Mouse (Mus musculus) adrenal gland, postnatal 10 days (tissue): ENCODE measurements at regions not wholly inside any gene's neighbourhood (a gene's known extent, or its start where the extent isn't known, plus 50 kb on each side); places are given as distances from the start of the nearest gene placed in this dataset.

ENCODE experiments used
- DNase-seq: peaks from one replicate; pipeline ENCODE4 v3.0.0; 2021; ENCODE audit warnings: mixed read lengths

DNA sequence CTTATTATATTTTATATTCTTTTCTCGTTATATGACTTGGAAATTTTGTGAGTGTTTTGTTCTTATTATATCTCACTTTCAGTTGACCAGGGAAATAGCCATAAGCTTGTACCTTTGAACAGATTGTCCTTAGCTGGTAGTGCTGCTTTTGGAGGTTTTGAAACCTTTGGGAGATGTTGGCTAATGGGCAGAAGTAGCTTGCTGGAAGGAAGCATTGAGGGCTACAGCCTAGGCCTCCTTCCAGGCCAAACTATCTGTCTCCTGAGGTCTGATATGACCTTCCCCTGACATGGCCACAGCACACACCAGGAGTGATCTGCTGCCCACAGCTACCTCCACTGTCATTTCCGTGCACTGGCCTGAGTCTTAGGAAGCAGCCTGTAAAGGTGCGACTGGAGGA, 56.8 kb downstream of the Cdkn2c start:
- DNase-seq = peak; percentile 22

DNA sequence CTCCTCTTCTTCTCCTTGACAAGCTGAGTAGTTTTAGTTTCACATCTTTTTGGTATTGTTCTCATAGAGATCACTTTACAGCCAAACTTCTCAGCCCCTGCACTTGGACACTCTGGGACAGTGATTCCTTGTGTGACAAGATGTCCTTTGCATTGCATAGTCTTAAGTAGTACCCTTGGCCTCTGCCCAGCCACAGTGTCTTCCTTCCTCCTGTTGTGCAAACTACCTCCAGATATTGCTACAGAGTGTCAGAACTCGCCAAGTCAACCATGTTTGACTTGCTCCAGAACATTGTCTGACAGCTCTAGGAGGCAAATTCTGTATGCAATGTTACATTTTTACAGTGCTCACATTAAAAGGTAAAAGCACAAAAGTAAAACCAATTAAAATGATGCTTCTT, 57.2 kb downstream of the Cdkn2c start:
- DNase-seq = peak; percentile 32

DNA sequence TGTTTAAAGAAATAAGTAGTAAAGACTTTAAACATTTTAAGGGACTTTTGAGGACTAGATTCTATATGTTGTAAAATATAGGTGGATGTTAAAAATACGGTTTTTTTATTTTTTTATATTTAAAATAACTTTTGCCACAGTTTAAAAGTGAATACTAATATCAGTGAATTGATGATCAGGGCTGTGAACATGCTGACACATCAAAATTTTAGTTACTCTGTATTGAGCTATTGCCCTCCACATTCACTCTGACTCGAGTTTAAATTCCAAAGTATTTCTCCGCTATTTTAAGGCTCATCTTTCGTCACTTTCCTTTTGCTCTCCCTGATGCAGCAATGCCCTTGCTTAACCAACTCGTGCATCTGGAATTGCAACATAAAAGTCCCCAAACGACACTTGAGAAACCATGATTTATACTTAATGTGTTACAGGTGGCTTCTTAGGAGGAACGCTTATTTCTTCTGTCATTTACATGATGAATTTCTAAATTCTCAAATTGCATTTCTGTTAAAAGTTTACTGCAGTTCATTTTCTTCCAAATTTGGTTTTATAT, 58.7 kb upstream of the 4930522H14Rik start:
- DNase-seq = peak; percentile 22

DNA sequence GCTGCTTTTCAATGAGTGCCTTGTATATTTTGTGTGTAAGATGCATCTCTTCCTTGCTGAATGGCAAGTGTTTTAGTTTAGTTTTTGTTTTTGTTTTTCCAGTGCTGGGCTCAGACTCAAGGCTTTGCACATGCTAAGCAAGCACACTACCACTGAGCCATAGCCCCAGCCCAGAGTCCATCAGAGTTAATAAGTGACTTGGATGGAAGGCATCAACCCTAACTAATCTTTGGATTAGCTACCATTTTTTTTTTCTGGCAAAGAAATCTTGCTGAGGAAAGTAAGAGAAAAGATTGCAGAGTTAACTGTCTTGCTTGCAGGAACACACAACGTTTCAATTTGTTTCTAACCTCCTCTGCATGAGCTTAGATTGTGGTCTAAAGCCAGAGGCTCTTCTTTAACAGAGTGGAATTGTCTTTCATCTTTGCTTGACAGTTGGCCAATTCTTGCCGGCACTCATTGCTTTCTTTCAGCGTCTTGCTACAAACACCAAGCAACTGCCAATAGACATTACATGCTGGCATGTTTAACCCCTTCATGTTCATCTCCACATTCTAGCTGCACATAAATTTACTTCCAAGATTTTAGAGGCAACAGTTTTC, 52.2 kb upstream of the 4930522H14Rik start:
- no peak for DNase-seq

DNA sequence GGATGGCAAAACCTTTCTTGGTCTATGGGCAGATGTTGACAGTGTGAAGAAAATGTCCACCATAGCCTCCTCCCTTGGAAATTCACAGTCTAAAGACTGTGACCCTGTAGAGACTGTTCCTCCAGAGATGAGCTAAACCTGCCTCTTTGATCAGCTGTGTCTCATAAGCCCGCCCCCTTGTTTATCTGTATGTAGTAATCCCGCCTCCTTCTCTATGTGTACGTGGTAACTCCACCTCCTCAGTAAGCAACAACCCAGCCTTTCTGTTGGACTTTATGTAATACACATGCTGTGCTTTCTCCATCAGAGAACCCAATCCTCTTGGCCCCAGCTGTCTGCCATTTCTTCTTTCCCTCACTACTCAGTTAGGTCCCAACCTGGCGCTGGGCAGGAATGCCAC, 51.4 kb upstream of the 4930522H14Rik start:
- no peak for DNase-seq
